Mouse (Mus musculus) embryonic facial prominence, embryonic 11.5 days (tissue): Measurements from ENCODE around the gene Fut11. TPM values are rescaled to one million over a fixed set of nuclear protein-coding genes. Genes with fewer than 3 reads are reported as not detected.

ENCODE experiments used
- ATAC-seq: fragments of 200-750 bp; cut with Nextera tagmentation; replicated peaks from 2 replicates; pipeline ENCODE4 v1.8.0; 2017; ENCODE audit warnings: low read depth; ENCODE audit not compliant: insufficient number of reproducible peaks, low FRiP score, low TSS enrichment
- DNase-seq: peaks from one replicate; pipeline ENCODE4 v3.0.0-alpha.2; 2015; ENCODE audit warnings: low spot score
- H3K27ac ChIP-seq: fragments of 300-500 bp; sonication (generic); replicated peaks from 2 replicates; pipeline ENCODE4 v1.5.1; 2014; ENCODE audit warnings: mild to moderate bottlenecking, low read depth, low read length, control low read depth
- H3K27me3 ChIP-seq: fragments of 300-500 bp; sonication (generic); 2 replicates; pipeline ENCODE4 v1.6.1; 2014; ENCODE audit warnings: mild to moderate bottlenecking, low read length, moderate library complexity, mixed read lengths; ENCODE audit not compliant: control insufficient read depth, insufficient read depth
- H3K36me3 ChIP-seq: fragments of 300-500 bp; sonication (generic); replicated peaks from 2 replicates; pipeline ENCODE4 v1.6.1; 2014; ENCODE audit warnings: low read depth, mild to moderate bottlenecking, low read length, moderate library complexity, mixed read lengths; ENCODE audit not compliant: control insufficient read depth, insufficient read depth
- H3K4me1 ChIP-seq: fragments of 300-500 bp; sonication (generic); 2 replicates; pipeline ENCODE4 v1.6.1; 2014; ENCODE audit warnings: low read length, mixed read lengths; ENCODE audit not compliant: control insufficient read depth, insufficient read depth
- H3K4me2 ChIP-seq: fragments of 300-500 bp; sonication (generic); 2 replicates; pipeline ENCODE4 v1.6.1; 2014; ENCODE audit warnings: low read depth, mild to moderate bottlenecking, control low read depth, low read length, moderate library complexity
- H3K4me3 ChIP-seq: fragments of 300-500 bp; sonication (generic); 2 replicates; pipeline ENCODE4 v1.5.1; 2014; ENCODE audit warnings: low read depth, low read length, control low read depth
- H3K9ac ChIP-seq: fragments of 300-500 bp; sonication (generic); replicated peaks from 2 replicates; pipeline ENCODE4 v1.6.1; 2014; ENCODE audit warnings: mild to moderate bottlenecking, control low read depth, low read length
- H3K9me3 ChIP-seq: fragments of 300-500 bp; sonication (generic); replicated peaks from 2 replicates; pipeline ENCODE4 v1.6.1; 2016; ENCODE audit warnings: mild to moderate bottlenecking, low read length, inconsistent platforms, mixed read lengths; ENCODE audit not compliant: control insufficient read depth
- WGBS: fragments of 180-500 bp; shearing (Covaris S2); extraction: QIAGEN DNeasy Blood & Tissue Kit; methylation state at CpG from one replicate; pipeline ENCODE4 v1.1.7; 2014; 5-methylcytosine and 5-hydroxymethylcytosine counted together
- microRNA-seq: library from miRNA; unstranded; fragments of <30 nt; microRNA quantifications from one replicate; pipeline ENCODE4, GENCODE M21; 2016; ENCODE audit warnings: borderline number of aligned reads
- polyA plus RNA-seq: library from polyadenylated mRNA; unstranded; fragments of >200 nt; fragmentation: Nextera tagmentation; extraction: Ambion mirVana; gene quantifications from 2 replicates; pipeline ENCODE4 v1.2.1, GENCODE M21; 2014

Fut11 gene
- polyA plus RNA-seq, 1 experiment from 2014 or later = 21.0 TPM

- Histone ChIP-seq H3K9me3 (no peaks in the 10 kb centered on the region), H3K9ac (no peak overlapping the region)
These were observed 46.5 kb downstream of the Fut11 start for GRCm38 (mm10) chr14:20741301-20741700.

GRCm38 (mm10) chr14:20743614-20744013, 48.8 kb downstream of the Fut11 start:
- Histone ChIP-seq H3K9ac (no peak overlapping the region), H3K27ac (no peak overlapping the region), H3K4me3 (no peak overlapping the region), H3K36me3 (no peaks in the 10 kb centered on the region; the same call in 1 of the 2 replicates), H3K27me3 (no peaks in the 10 kb centered on the region), H3K4me2 (no peak overlapping the region), H3K9me3 (no peaks in the 10 kb centered on the region), H3K4me1 (no peaks in the 10 kb centered on the region)
- 82% methylated on average over 3 of the region's 3 CpGs for WGBS
- DNase-seq = no peak
- ATAC-seq = no peak

More at GRCm38 (mm10) chr14:20741301-20741700, 46.5 kb downstream of the Fut11 start:
- ATAC-seq = no peak
- Histone ChIP-seq H3K4me1 (no peaks in the 10 kb centered on the region), H3K4me3 (no peak overlapping the region), H3K27me3 (no peaks in the 10 kb centered on the region), H3K27ac (no peak overlapping the region), H3K36me3 (no peaks in the 10 kb centered on the region; the same call in none of the 2 replicates), H3K4me2 (no peak overlapping the region)
- DNase-seq = no peak
- WGBS = 84% methylated on average over 9 of the region's 9 CpGs

GRCm38 (mm10) chr14:20746935-20747334, 52.2 kb downstream of the Fut11 start:
- Histone ChIP-seq H3K36me3 (no peaks in the 10 kb centered on the region), H3K4me3 (no peak overlapping the region)
- 80% methylated on average over 3 of the region's 3 CpGs for WGBS

GRCm38 (mm10) chr14:20748388-20748787, 53.6 kb downstream of the Fut11 start:
- H3K27ac ChIP-seq = no peak overlapping the region
- H3K9me3 ChIP-seq = no peaks in the 10 kb centered on the region
- H3K36me3 ChIP-seq = no peaks in the 10 kb centered on the region
- H3K27me3 ChIP-seq = no peaks in the 10 kb centered on the region
- H3K4me3 ChIP-seq = no peak overlapping the region
- H3K4me2 ChIP-seq = no peak overlapping the region
- no peak overlapping the region for H3K9ac ChIP-seq
- 58% methylated on average over 4 of the region's 4 CpGs for whole genome bisulfite sequencing
- no peak for DNase-seq
- H3K4me1 ChIP-seq = no peaks in the 10 kb centered on the region
- no peak for ATAC-seq

More at GRCm38 (mm10) chr14:20746935-20747334, 52.2 kb downstream of the Fut11 start:
- H3K9me3 ChIP-seq = no peaks in the 10 kb centered on the region
- DNase-seq (no peak), ATAC-seq (no peak)
- no peak overlapping the region for H3K27ac ChIP-seq
- H3K27me3 ChIP-seq = no peaks in the 10 kb centered on the region
- no peak overlapping the region for H3K4me2 ChIP-seq
- H3K9ac ChIP-seq = no peak overlapping the region
- no peaks in the 10 kb centered on the region for H3K4me1 ChIP-seq

GRCm38 (mm10) chr14:20749494-20750051, 54.8 kb downstream of the Fut11 start:
- Histone ChIP-seq H3K4me1 (no peaks in the 10 kb centered on the region), H3K27ac (no peak overlapping the region), H3K9me3 (no peaks in the 10 kb centered on the region), H3K36me3 (no peaks in the 10 kb centered on the region; the same call in 1 of the 2 replicates), H3K27me3 (no peaks in the 10 kb centered on the region), H3K4me2 (no peak overlapping the region), H3K9ac (no peak overlapping the region), H3K4me3 (no peak overlapping the region)
- DNase-seq (no peak), ATAC-seq (no peak)
- 86% methylated on average over 4 of the region's 4 CpGs for WGBS

GRCm38 (mm10) chr14:20750503-20750902, 55.7 kb downstream of the Fut11 start:
- H3K9me3 ChIP-seq = no peaks in the 10 kb centered on the region
- ATAC-seq = no peak
- H3K4me3 ChIP-seq = no peak overlapping the region
- H3K36me3 ChIP-seq = no peaks in the 10 kb centered on the region; the same call in 1 of the 2 replicates
- no peaks in the 10 kb centered on the region for H3K4me1 ChIP-seq
- 84% methylated on average over 5 of the region's 5 CpGs for WGBS
- H3K27me3 ChIP-seq = no peaks in the 10 kb centered on the region
- DNase-seq = no peak
- H3K4me2 ChIP-seq = no peak overlapping the region
- no peak overlapping the region for H3K27ac ChIP-seq
- H3K9ac ChIP-seq = no peak overlapping the region

Small RNAs within 50 kb of the gene (microRNA-seq; reads per million reads assigned to microRNA genes)
- gene Mir6946 = not detected

Other genes with a start within 250 kb of the Fut11 start
- gene Cfap70, start 242.7 kb upstream of the Fut11 start, polyA plus RNA-seq = 0.31 and 0.46 TPM in 2 replicates
- 27.8 and 30.0 TPM in 2 replicates for gene Anxa7, start 214.8 kb upstream of the Fut11 start, polyA plus RNA-seq
- 0.53 and 0.66 TPM in 2 replicates for gene Mss51, start 198.1 kb upstream of the Fut11 start, polyA plus RNA-seq
- gene Ppp3cb, start 148.4 kb upstream of the Fut11 start, polyA plus RNA-seq = 54.6 and 62.5 TPM in 2 replicates
- 12.6 and 14.4 TPM in 2 replicates for gene Usp54, start 53.9 kb upstream of the Fut11 start, polyA plus RNA-seq
- 0.58 and 1.2 TPM in 2 replicates for gene Myoz1, start 38.4 kb upstream of the Fut11 start, polyA plus RNA-seq
- 1.6 and 2.2 TPM in 2 replicates for gene Synpo2l, start 26.6 kb upstream of the Fut11 start, polyA plus RNA-seq
- 73.7 and 76.8 TPM in 2 replicates for gene Sec24c, start 20.7 kb upstream of the Fut11 start, polyA plus RNA-seq
- gene Chchd1, start 8.0 kb downstream of the Fut11 start, polyA plus RNA-seq = 254 and 257 TPM in 2 replicates
- 21.6 and 24.3 TPM in 2 replicates for gene Zswim8, start 12.6 kb downstream of the Fut11 start, polyA plus RNA-seq
- 23.3 and 24.5 TPM in 2 replicates for gene Ndst2, start 39.6 kb downstream of the Fut11 start, polyA plus RNA-seq
- gene Camk2g, start 99.1 kb downstream of the Fut11 start, polyA plus RNA-seq = 47.1 and 58.4 TPM in 2 replicates
- gene Plau, start 141.7 kb downstream of the Fut11 start, polyA plus RNA-seq = 0.83 and 1.0 TPM in 2 replicates
- 40.4 and 43.8 TPM in 2 replicates for gene Vcl, start 234.4 kb downstream of the Fut11 start, polyA plus RNA-seq